Comparison of ENCODE assay signal across 7 mouse cellular contexts in genomic region chr19:4305491-4306189, GRCm38 (mm10). TPM values are rescaled to one million over a fixed set of nuclear protein-coding genes. Genes with fewer than 3 reads are reported as not detected.
A peak's percentile ranks its signal among the peaks of the same experiment; 100 is the strongest.
DNase-seq lines count a peak whose midpoint lies in the region; ATAC-seq and TF ChIP-seq lines count a peak whose summit lies in the region.

No protein-coding gene starts in this region.

- peak; percentile 36 for ATAC-seq in heart, embryonic 11.5 days (replicated peaks; ENCODE audit: insufficient number of reproducible peaks, low FRiP score, low TSS enrichment)
- peak; percentile 38 for ATAC-seq in stomach, embryonic 14.5 days (ENCODE audit: insufficient number of reproducible peaks, insufficient read depth, low FRiP score, low read depth)

- H3K4me3 ChIP-seq in E14TG2a.4 (replicated peaks; ENCODE audit: low read length): peak overlapping the region; percentile 95
- peak overlapping the region; percentile 96 for H3K4me3 ChIP-seq in heart, embryonic 11.5 days (ENCODE audit: low read depth, low read length)
- peak overlapping the region; percentile 95 for H3K4me3 ChIP-seq in stomach, embryonic 14.5 days (ENCODE audit: low read depth, low read length)

- H3K4me1 ChIP-seq in E14TG2a.4 (replicated peaks; ENCODE audit: low read depth, low read length): peaks cover 54% of the 10 kb centered on the region
- peaks cover 44% of the 10 kb centered on the region for H3K4me1 ChIP-seq in heart, embryonic 11.5 days (ENCODE audit: control insufficient read depth, insufficient read depth, low read length)
- peaks cover 42% of the 10 kb centered on the region for H3K4me1 ChIP-seq in stomach, embryonic 14.5 days (ENCODE audit: control insufficient read depth, insufficient read depth, low read length)

- peak overlapping the region; percentile 91 for H3K9ac ChIP-seq in heart, embryonic 11.5 days (ENCODE audit: low read depth, low read length)
- peak overlapping the region; percentile 94 for H3K9ac ChIP-seq in stomach, embryonic 14.5 days (replicated peaks; ENCODE audit: low read depth, low read length)

- peak overlapping the region; percentile 78 for H3K4me2 ChIP-seq in heart, embryonic 11.5 days
- peak overlapping the region; percentile 77 for H3K4me2 ChIP-seq in stomach, embryonic 14.5 days (replicated peaks; ENCODE audit: low read depth, low read length)

- no peak for TF ChIP-seq CTCF in E14TG2a.4 (conservative IDR thresholded peaks at IDR 0.05; ENCODE audit: low read length)

- H3K36me3 ChIP-seq in E14TG2a.4 (ENCODE audit: insufficient read depth, low read length): peaks cover 7% of the 10 kb centered on the region; the same call in 1 of the 2 replicates
- H3K36me3 ChIP-seq in heart, embryonic 11.5 days (ENCODE audit: control insufficient read depth, insufficient read depth, low read length): no peaks in the 10 kb centered on the region
- H3K36me3 ChIP-seq in stomach, embryonic 14.5 days (ENCODE audit: control insufficient read depth, insufficient read depth, low read length): no peaks in the 10 kb centered on the region

- WGBS in heart, embryonic 11.5 days (ENCODE audit: insufficient replicate concordance): under 1% methylated on average over 65 of the region's 68 CpGs
- WGBS in stomach, embryonic 14.5 days: under 1% methylated on average over 33 of the region's 68 CpGs

- peak; percentile 64 for DNase-seq in ZHBTc4 (ENCODE audit: low read depth, low spot score)
- peak; percentile 69 for DNase-seq in embryo, embryonic 10 days (ENCODE audit: low spot score)
- DNase-seq in kidney, postnatal 10 days: peak; percentile 70
- peak; percentile 43 for DNase-seq in mesoderm, embryonic 11.5 days (ENCODE audit: low read depth, low spot score)

- no peaks in the 10 kb centered on the region for H3K9me3 ChIP-seq in E14TG2a.4 (ENCODE audit: low read length)
- H3K9me3 ChIP-seq in heart, embryonic 11.5 days (replicated peaks; ENCODE audit: control insufficient read depth, low read length): no peaks in the 10 kb centered on the region
- H3K9me3 ChIP-seq in stomach, embryonic 14.5 days (ENCODE audit: control insufficient read depth, low read depth, low read length): no peaks in the 10 kb centered on the region

- H3K27me3 ChIP-seq in E14TG2a.4 (ENCODE audit: insufficient read depth, low read length): peaks cover 8% of the 10 kb centered on the region; the same call in 1 of the 2 replicates
- H3K27me3 ChIP-seq in heart, embryonic 11.5 days (ENCODE audit: control insufficient read depth, insufficient read depth, low read length): no peaks in the 10 kb centered on the region
- no peaks in the 10 kb centered on the region for H3K27me3 ChIP-seq in stomach, embryonic 14.5 days (ENCODE audit: control insufficient read depth, insufficient read depth, low read length)

- peak overlapping the region; percentile 68 for H3K27ac ChIP-seq in heart, embryonic 11.5 days (ENCODE audit: low read depth, low read length)
- H3K27ac ChIP-seq in stomach, embryonic 14.5 days (ENCODE audit: low read length): peak overlapping the region; percentile 81

RNA-seq across cellular contexts. Expression of gene Grk2, which starts 0.4 kb away (rescaled TPM):
- 12.0 and 14.2 TPM in 2 replicates for polyA plus RNA-seq in heart, embryonic 11.5 days (2014; fragmentation: Nextera tagmentation; extraction: Ambion mirVana)
- 18.1 and 18.7 TPM in 2 replicates for polyA plus RNA-seq in stomach, embryonic 14.5 days (2014; fragmentation: Nextera tagmentation; extraction: Ambion mirVana)

RNA-seq across cellular contexts. Expression of gene Ankrd13d, which starts 22.7 kb away (rescaled TPM):
- polyA plus RNA-seq in heart, embryonic 11.5 days (2014; fragmentation: Nextera tagmentation; extraction: Ambion mirVana): 2.1 and 2.2 TPM in 2 replicates
- polyA plus RNA-seq in stomach, embryonic 14.5 days (2014; fragmentation: Nextera tagmentation; extraction: Ambion mirVana): 10.4 and 13.0 TPM in 2 replicates

RNA-seq across cellular contexts. Expression of gene Ssh3, which starts 36.7 kb away (rescaled TPM):
- 3.1 and 3.6 TPM in 2 replicates for polyA plus RNA-seq in heart, embryonic 11.5 days (2014; fragmentation: Nextera tagmentation; extraction: Ambion mirVana)
- polyA plus RNA-seq in stomach, embryonic 14.5 days (2014; fragmentation: Nextera tagmentation; extraction: Ambion mirVana): 26.5 and 27.9 TPM in 2 replicates

Comparison
In these comparisons a context has a peak if more than half of its experiments do, and no peak if none do; other contexts are left out.
1. Peak in every context shown above with its lines: DNase-seq, ATAC-seq, H3K4me3 ChIP-seq and H3K27ac ChIP-seq.